Mouse (Mus musculus): ENCODE data around the gene Lgalsl. TPM values are rescaled to one million over a fixed set of nuclear protein-coding genes. Genes with fewer than 3 reads are reported as not detected.
A peak's percentile ranks its signal among the peaks of the same experiment; 100 is the strongest.

The Lgalsl gene
- polyA plus RNA-seq (2014; fragmentation: Nextera tagmentation; extraction: Ambion mirVana), result 30.7 and 37.2 TPM in 2 replicates

DNA sequence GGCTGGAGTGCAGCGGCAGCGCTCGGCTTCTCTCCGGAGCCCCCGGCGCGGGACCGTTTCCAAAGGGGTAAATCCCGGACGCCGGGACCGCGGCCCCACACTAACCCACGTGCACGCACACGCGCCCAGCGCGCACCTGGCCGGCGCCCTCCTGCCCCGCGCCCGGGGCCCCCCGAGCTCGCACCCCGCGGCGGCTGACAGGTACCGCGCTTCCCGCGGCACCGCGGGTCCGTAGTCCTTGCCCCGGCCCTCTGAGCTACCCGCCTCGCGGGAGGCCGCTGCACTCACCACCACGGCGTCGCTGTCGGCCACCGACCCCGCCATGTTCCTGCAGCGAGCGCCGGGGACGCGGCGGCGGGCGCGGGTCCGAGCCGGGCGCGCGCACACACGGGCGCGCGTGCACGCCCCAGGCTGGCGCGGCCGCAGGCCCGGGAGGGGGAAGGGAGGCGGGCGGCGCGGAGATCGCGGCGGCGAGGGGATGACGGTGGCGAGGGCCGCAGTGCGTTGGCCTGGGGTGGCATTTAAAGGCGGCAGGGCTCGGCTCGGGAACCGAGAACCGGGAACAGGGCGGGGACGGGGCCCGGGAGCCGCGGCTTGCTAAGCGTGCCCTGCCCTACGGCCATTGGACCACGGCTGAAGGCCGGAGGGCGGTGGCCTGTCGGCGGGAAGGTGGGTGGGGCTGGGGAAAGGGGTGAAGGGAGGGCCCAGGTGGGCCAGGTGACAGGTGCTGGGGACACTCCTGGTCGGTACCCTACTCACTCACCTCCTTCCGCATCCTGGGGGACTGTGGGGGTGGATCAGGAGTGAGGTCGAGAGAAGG is at the start of gene Lgalsl:
Gene Lgalsl (minus strand): TSS at position 371 of the 820 bp plus-strand sequence.
- Histone ChIP-seq H3K4me1 (ENCODE audit: control insufficient read depth, insufficient read depth, low read length) (peaks cover 11% of the 10 kb centered on the region), H3K27me3 (ENCODE audit: control insufficient read depth, insufficient read depth, low read length) (0 out of 2 replicates have a peak, but pooled peaks cover 3% of the 10 kb centered on the region), H3K4me3 (ENCODE audit: low read depth, low read length) (peak within 1 kb of the TSS; percentile 91), H3K9ac (replicated peaks; ENCODE audit: low read depth, low read length) (peak within 1 kb of the TSS; percentile 87), H3K4me2 (replicated peaks; ENCODE audit: low read depth, low read length) (peak within 1 kb of the TSS; percentile 55), H3K9me3 (ENCODE audit: control insufficient read depth, low read depth, low read length) (no peaks in the 10 kb centered on the region), H3K27ac (ENCODE audit: low read length) (peak within 1 kb of the TSS; percentile 87), H3K36me3 (ENCODE audit: control insufficient read depth, insufficient read depth, low read length) (peaks cover 6% of the 10 kb centered on the region; the same call in 1 of the 2 replicates)
- under 1% methylated on average over 73 of the region's 102 CpGs for WGBS
- peak; percentile 88 for ATAC-seq (ENCODE audit: insufficient number of reproducible peaks, insufficient read depth, low FRiP score, low read depth)

DNA sequence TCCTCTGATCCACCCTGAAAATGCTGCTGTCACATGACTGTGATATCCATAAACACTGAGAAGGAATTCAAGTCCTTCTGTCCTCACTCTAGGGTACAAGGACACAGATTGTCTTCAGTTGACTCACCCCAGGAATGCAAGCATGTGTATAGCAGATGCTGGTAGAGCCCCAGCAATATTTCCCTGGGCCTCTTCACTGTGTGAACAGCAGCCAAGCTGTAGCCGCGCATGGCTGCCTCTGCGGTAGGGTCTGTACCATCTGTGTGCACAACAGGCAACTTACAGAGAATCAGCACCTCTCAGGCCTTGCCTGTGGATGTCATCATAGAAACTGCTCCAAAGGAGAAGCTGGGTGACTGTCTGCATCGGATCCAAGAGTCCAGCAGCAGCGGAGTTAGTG is 47.8 kb upstream of the Lgalsl start:
- no peak for ATAC-seq (ENCODE audit: insufficient number of reproducible peaks, insufficient read depth, low FRiP score, low read depth)
- WGBS, result 83% methylated on average over 5 of the region's 5 CpGs

DNA sequence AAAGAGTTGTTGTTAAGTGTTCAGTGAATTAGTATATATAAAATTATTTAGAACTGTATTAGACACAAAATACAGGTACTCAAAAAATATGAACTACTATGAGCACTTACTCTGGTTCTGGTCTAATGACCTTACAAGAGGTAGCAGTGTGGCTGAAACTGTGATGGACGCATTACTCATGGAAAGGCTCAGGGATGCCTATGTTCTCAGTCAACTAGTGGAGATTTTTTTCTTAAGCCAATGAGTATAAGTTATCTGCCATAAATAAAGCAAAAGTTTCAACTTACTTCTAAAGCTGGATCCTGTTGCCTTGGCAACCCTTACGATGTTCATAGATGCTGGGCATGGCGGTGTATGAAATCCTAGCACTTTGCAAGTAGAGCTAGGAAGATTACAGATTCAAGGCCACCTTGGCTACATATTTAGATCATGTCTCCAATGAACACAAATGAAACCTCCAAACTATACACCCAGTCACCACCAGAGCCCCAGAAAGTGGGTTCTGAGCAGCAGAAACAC is 46.8 kb upstream of the Lgalsl start:
- no peaks in the 10 kb centered on the region for H3K4me1 ChIP-seq (ENCODE audit: control insufficient read depth, insufficient read depth, low read length)
- H3K4me2 ChIP-seq (replicated peaks; ENCODE audit: low read depth, low read length), result no peak overlapping the region
- no peak overlapping the region for H3K27ac ChIP-seq (ENCODE audit: low read length)
- WGBS, result 91% methylated on average over 3 of the region's 3 CpGs
- H3K36me3 ChIP-seq (ENCODE audit: control insufficient read depth, insufficient read depth, low read length), result no peaks in the 10 kb centered on the region
- H3K27me3 ChIP-seq (ENCODE audit: control insufficient read depth, insufficient read depth, low read length), result no peaks in the 10 kb centered on the region
- no peak overlapping the region for H3K4me3 ChIP-seq (ENCODE audit: low read depth, low read length)
- no peak overlapping the region for H3K9ac ChIP-seq (replicated peaks; ENCODE audit: low read depth, low read length)
- no peak for ATAC-seq (ENCODE audit: insufficient number of reproducible peaks, insufficient read depth, low FRiP score, low read depth)
- no peaks in the 10 kb centered on the region for H3K9me3 ChIP-seq (ENCODE audit: control insufficient read depth, low read depth, low read length)

More for the DNA sequence above, 47.8 kb upstream of the Lgalsl start:
- Histone ChIP-seq H3K27ac (ENCODE audit: low read length) (no peak overlapping the region), H3K9me3 (ENCODE audit: control insufficient read depth, low read depth, low read length) (no peaks in the 10 kb centered on the region), H3K4me3 (ENCODE audit: low read depth, low read length) (no peak overlapping the region), H3K27me3 (ENCODE audit: control insufficient read depth, insufficient read depth, low read length) (no peaks in the 10 kb centered on the region), H3K36me3 (ENCODE audit: control insufficient read depth, insufficient read depth, low read length) (no peaks in the 10 kb centered on the region), H3K4me1 (ENCODE audit: control insufficient read depth, insufficient read depth, low read length) (no peaks in the 10 kb centered on the region), H3K4me2 (replicated peaks; ENCODE audit: low read depth, low read length) (no peak overlapping the region), H3K9ac (replicated peaks; ENCODE audit: low read depth, low read length) (no peak overlapping the region)

DNA sequence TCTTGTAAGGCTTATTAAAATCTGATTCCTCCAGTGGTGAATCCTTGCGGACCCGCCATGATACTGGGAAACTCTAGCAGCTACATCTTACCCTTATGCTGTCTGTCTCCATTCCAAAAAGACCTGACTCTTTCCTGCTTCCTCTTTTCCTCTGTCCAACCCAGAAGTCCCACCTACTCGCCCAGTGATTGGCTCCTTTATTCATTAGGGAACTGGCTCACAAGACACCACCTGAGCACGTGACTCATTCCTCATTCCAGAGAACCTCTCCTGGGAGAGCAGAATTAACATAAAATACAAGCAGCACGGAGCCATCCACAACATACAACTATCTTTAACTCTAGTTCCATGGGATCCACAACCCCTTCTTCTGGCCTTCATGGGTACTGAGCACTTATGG is 42.5 kb upstream of the Lgalsl start:
- no peak overlapping the region for H3K9ac ChIP-seq (replicated peaks; ENCODE audit: low read depth, low read length)
- no peaks in the 10 kb centered on the region for H3K27me3 ChIP-seq (ENCODE audit: control insufficient read depth, insufficient read depth, low read length)
- no peaks in the 10 kb centered on the region for H3K9me3 ChIP-seq (ENCODE audit: control insufficient read depth, low read depth, low read length)
- H3K4me3 ChIP-seq (ENCODE audit: low read depth, low read length), result no peak overlapping the region
- no peak for ATAC-seq (ENCODE audit: insufficient number of reproducible peaks, insufficient read depth, low FRiP score, low read depth)
- no peak overlapping the region for H3K27ac ChIP-seq (ENCODE audit: low read length)
- no peak overlapping the region for H3K4me2 ChIP-seq (replicated peaks; ENCODE audit: low read depth, low read length)
- H3K36me3 ChIP-seq (ENCODE audit: control insufficient read depth, insufficient read depth, low read length), result no peaks in the 10 kb centered on the region
- WGBS, result 79% methylated on average over 5 of the region's 5 CpGs
- no peaks in the 10 kb centered on the region for H3K4me1 ChIP-seq (ENCODE audit: control insufficient read depth, insufficient read depth, low read length)

DNA sequence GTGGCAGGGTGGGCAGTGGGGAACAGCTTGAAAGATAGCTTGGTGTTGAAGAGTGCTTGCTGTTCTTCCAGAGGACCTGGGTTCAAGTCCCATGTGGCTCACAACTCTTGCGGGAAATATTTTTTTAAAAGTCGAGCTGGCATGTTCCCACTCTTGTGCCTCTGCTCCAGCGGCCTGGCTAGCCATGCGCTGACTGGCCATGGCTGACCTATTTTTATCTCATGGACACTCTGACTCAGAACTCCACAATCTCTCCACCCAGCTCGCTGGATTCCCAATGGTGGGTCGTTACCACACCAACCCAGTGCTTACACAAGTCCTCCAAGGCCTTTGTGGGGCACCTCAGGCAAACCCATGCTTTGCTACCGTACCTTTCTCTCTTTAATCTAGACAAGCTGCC is 42.1 kb upstream of the Lgalsl start:
- Histone ChIP-seq H3K27me3 (ENCODE audit: control insufficient read depth, insufficient read depth, low read length) (no peaks in the 10 kb centered on the region), H3K36me3 (ENCODE audit: control insufficient read depth, insufficient read depth, low read length) (no peaks in the 10 kb centered on the region), H3K27ac (ENCODE audit: low read length) (no peak overlapping the region), H3K9me3 (ENCODE audit: control insufficient read depth, low read depth, low read length) (no peaks in the 10 kb centered on the region), H3K4me1 (ENCODE audit: control insufficient read depth, insufficient read depth, low read length) (no peaks in the 10 kb centered on the region), H3K4me3 (ENCODE audit: low read depth, low read length) (no peak overlapping the region), H3K4me2 (replicated peaks; ENCODE audit: low read depth, low read length) (no peak overlapping the region), H3K9ac (replicated peaks; ENCODE audit: low read depth, low read length) (no peak overlapping the region)
- 84% methylated on average over 7 of the region's 7 CpGs for WGBS
- no peak for ATAC-seq (ENCODE audit: insufficient number of reproducible peaks, insufficient read depth, low FRiP score, low read depth)

DNA sequence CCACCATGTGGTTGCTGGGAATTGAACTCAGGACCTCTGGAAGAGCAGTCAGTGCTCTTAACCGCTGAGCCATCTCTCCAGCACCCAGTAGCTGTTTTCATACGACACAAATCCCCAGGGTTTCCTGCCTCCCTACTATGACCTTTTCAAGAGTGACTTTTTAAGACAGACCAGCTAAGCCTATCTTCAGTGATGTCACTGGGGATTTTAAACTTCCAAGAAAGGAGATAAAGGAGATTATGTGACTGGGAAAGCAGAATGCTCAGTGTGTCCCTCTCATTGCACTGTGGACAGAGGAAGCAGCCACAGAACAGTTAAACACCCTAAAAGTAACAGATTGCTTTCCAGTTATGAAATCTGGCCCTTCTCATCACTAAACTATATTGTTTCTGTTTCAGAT is 41.6 kb upstream of the Lgalsl start:
- H3K27me3 ChIP-seq (ENCODE audit: control insufficient read depth, insufficient read depth, low read length), result no peaks in the 10 kb centered on the region
- no peak for ATAC-seq (ENCODE audit: insufficient number of reproducible peaks, insufficient read depth, low FRiP score, low read depth)
- H3K27ac ChIP-seq (ENCODE audit: low read length), result no peak overlapping the region
- 68% methylated on average over 2 of the region's 2 CpGs for WGBS
- H3K4me2 ChIP-seq (replicated peaks; ENCODE audit: low read depth, low read length), result no peak overlapping the region
- no peaks in the 10 kb centered on the region for H3K4me1 ChIP-seq (ENCODE audit: control insufficient read depth, insufficient read depth, low read length)
- no peaks in the 10 kb centered on the region for H3K36me3 ChIP-seq (ENCODE audit: control insufficient read depth, insufficient read depth, low read length)
- H3K9me3 ChIP-seq (ENCODE audit: control insufficient read depth, low read depth, low read length), result no peaks in the 10 kb centered on the region
- H3K4me3 ChIP-seq (ENCODE audit: low read depth, low read length), result no peak overlapping the region
- no peak overlapping the region for H3K9ac ChIP-seq (replicated peaks; ENCODE audit: low read depth, low read length)

DNA sequence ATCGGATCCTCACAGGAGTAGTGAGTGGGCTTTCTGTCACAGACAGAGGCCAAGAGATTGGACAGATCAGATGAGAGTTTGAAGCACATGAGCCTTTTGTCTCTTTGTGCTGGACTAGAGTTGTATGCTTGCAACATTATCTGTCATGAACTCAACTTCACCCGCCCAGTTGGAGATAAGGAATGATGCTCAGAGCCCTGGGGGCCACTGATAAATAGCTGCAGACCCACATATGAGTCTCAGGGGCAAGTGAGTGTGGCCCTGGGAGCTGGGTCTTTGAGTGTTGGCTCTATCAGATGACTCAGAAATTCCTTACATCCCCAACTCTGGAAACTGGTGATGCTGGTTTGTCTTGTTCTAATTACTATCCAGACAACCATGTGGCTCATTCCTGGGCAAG is 39.1 kb upstream of the Lgalsl start:
- WGBS, result 77% methylated on average over 2 of the region's 2 CpGs
- ATAC-seq (ENCODE audit: insufficient number of reproducible peaks, insufficient read depth, low FRiP score, low read depth), result no peak
- no peak overlapping the region for H3K4me2 ChIP-seq (replicated peaks; ENCODE audit: low read depth, low read length)

DNA sequence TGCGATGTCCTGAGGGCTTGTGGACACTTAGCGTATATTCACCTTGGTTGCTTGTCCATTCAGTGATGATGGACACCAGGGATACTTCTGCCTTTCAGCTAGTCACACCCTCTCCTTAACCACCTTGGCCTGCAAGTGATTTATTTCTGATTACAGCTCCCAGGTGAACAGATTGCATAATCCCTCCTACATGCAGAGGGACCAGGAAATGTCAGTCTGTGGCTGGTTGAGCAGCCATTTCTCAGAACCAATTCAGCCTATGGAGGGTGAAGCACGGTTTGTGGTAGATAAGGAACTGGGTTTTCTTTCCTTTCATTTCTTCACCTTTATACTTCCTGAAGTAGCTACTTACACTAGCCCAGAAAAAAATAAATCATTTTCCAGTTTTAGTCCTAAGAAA is 34.6 kb upstream of the Lgalsl start:
- H3K9ac ChIP-seq (replicated peaks; ENCODE audit: low read depth, low read length), result no peak overlapping the region
- no peaks in the 10 kb centered on the region for H3K36me3 ChIP-seq (ENCODE audit: control insufficient read depth, insufficient read depth, low read length)
- no peaks in the 10 kb centered on the region for H3K9me3 ChIP-seq (ENCODE audit: control insufficient read depth, low read depth, low read length)
- no peak overlapping the region for H3K4me3 ChIP-seq (ENCODE audit: low read depth, low read length)
- no peaks in the 10 kb centered on the region for H3K27me3 ChIP-seq (ENCODE audit: control insufficient read depth, insufficient read depth, low read length)
- no peak overlapping the region for H3K27ac ChIP-seq (ENCODE audit: low read length)
- 85% methylated on average over 3 of the region's 3 CpGs for WGBS
- ATAC-seq (ENCODE audit: insufficient number of reproducible peaks, insufficient read depth, low FRiP score, low read depth), result no peak
- H3K4me2 ChIP-seq (replicated peaks; ENCODE audit: low read depth, low read length), result no peak overlapping the region
- no peaks in the 10 kb centered on the region for H3K4me1 ChIP-seq (ENCODE audit: control insufficient read depth, insufficient read depth, low read length)

More for the DNA sequence above, 39.1 kb upstream of the Lgalsl start:
- Histone ChIP-seq H3K4me1 (ENCODE audit: control insufficient read depth, insufficient read depth, low read length) (no peaks in the 10 kb centered on the region), H3K27me3 (ENCODE audit: control insufficient read depth, insufficient read depth, low read length) (no peaks in the 10 kb centered on the region), H3K4me3 (ENCODE audit: low read depth, low read length) (no peak overlapping the region), H3K36me3 (ENCODE audit: control insufficient read depth, insufficient read depth, low read length) (no peaks in the 10 kb centered on the region), H3K27ac (ENCODE audit: low read length) (no peak overlapping the region), H3K9ac (replicated peaks; ENCODE audit: low read depth, low read length) (no peak overlapping the region), H3K9me3 (ENCODE audit: control insufficient read depth, low read depth, low read length) (no peaks in the 10 kb centered on the region)
